Mouse (Mus musculus) CH12.LX (cell line): ENCODE data around the gene Fes. TPM values are rescaled to one million over a fixed set of nuclear protein-coding genes. Genes with fewer than 3 reads are reported as not detected.

Experiments
- DNase-seq: peaks from one replicate; pipeline ENCODE4 v3.0.0-alpha.2; 2013; ENCODE audit errors: extremely low read depth
- H3K27ac ChIP-seq: 2 replicates; pipeline ENCODE4 v1.5.1; 2012; ENCODE audit warnings: low read depth, mild to moderate bottlenecking, control low read depth, moderate library complexity; ENCODE audit not compliant: insufficient read depth
- H3K27me3 ChIP-seq: replicated peaks from 2 replicates; pipeline ENCODE3; 2012; ENCODE audit warnings: inconsistent platforms
- H3K36me3 ChIP-seq, 2 experiments: replicated peaks in 1 of 2; 2 replicates each; pipeline versions ENCODE3 to v1.6.1; 2012; ENCODE audit warnings: inconsistent platforms in 1 of 2, low read length in 1 of 2, mild to moderate bottlenecking in 1 of 2, mixed read lengths in 1 of 2, moderate library complexity in 1 of 2; ENCODE audit not compliant: control insufficient read depth in 1 of 2, insufficient read depth in 1 of 2
- H3K4me1 ChIP-seq, 2 experiments: 2 replicates each; pipeline ENCODE4 v1.6.1; 2012; ENCODE audit warnings: inconsistent platforms in 1 of 2, moderate library complexity in 1 of 2; ENCODE audit not compliant: insufficient read depth in 2 of 2, control insufficient read depth in 1 of 2
- H3K4me2 ChIP-seq: 2 replicates; pipeline ENCODE4 v1.6.1; 2012; ENCODE audit warnings: low read depth, mild to moderate bottlenecking, control low read depth; ENCODE audit not compliant: poor library complexity, insufficient read depth, severe bottlenecking
- H3K4me3 ChIP-seq, 3 experiments: fragments of 150-350 bp in 1 of 3; sonication (generic) in 1 of 3; replicated peaks in 1 of 3; 2 replicates each; pipeline versions ENCODE3 to v1.5.1; 2011 to 2012; ENCODE audit warnings: low read depth in 2 of 3, low read length in 2 of 3, mild to moderate bottlenecking in 2 of 3, moderate library complexity in 2 of 3, control low read depth in 1 of 3, improper control_type of control experiment in 1 of 3, inconsistent platforms in 1 of 3, mixed read lengths in 1 of 3; ENCODE audit not compliant: poor library complexity in 1 of 3
- H3K79me2 ChIP-seq: replicated peaks from 2 replicates; pipeline ENCODE4 v1.6.1; 2012; ENCODE audit warnings: mild to moderate bottlenecking, moderate library complexity; ENCODE audit not compliant: control insufficient read depth, poor library complexity, insufficient read depth, severe bottlenecking; ENCODE audit errors: extremely low read depth
- H3K9ac ChIP-seq: 2 replicates; pipeline ENCODE4 v1.6.1; 2012; ENCODE audit warnings: low read depth, mild to moderate bottlenecking, control low read depth, moderate library complexity; ENCODE audit not compliant: insufficient read depth
- H3K9me3 ChIP-seq: replicated peaks from 2 replicates; pipeline ENCODE3; 2012; ENCODE audit warnings: low read length, inconsistent platforms, mixed read lengths
- EP300 ChIP-seq: IDR thresholded peaks from 2 replicates; pipeline ENCODE4 v1.6.1; 2011; ENCODE audit warnings: low read length, improper control_type of control experiment
- HCFC1 ChIP-seq: IDR thresholded peaks from 2 replicates; pipeline ENCODE4 v1.6.1; 2012; ENCODE audit warnings: low read depth, mild to moderate bottlenecking, inconsistent platforms, low read length, improper control_type of control experiment
- ZC3H11A ChIP-seq: IDR thresholded peaks from 2 replicates; pipeline ENCODE4 v1.6.1; 2012; ENCODE audit warnings: low read depth, mild to moderate bottlenecking, inconsistent platforms, low read length, improper control_type of control experiment
- ZMIZ1 ChIP-seq: IDR thresholded peaks from 2 replicates; pipeline ENCODE4 v1.6.1; 2012; ENCODE audit warnings: low read depth, mild to moderate bottlenecking, inconsistent platforms, low read length, improper control_type of control experiment
- dilution Hi-C: fragments of 300-500 bp; cut with MboI; formaldehyde crosslinking; loops from 2 replicates; pipeline ENCODE4 v1.14.3; 2020; ENCODE audit warnings: low sequenced_read_pairs; ENCODE audit not compliant: extremely low pct_unique_long_range_greater_than_20kb, extremely low pct_ligation_motif_present
- in situ Hi-C: fragments of 300-500 bp; cut with MboI; formaldehyde crosslinking; loops from 3 replicates; pipeline ENCODE4 v1.14.3; 2019; ENCODE audit warnings: low sequenced_read_pairs, low pct_ligation_motif_present, low pct_unique_long_range_greater_than_20kb, mixed read lengths
- polyA plus RNA-seq: library from polyadenylated mRNA; unstranded; fragments of >175 nt; gene quantifications from 2 replicates; pipeline ENCODE4 v1.2.1, GENCODE M21; 2012; ENCODE audit warnings: low read depth; ENCODE audit not compliant: insufficient read length
- total RNA-seq, 2 experiments: library from RNA; depleted of rRNA; stranded (reverse); fragments of 300-350 nt in 1 of 2; fragments of >200 nt in 1 of 2; gene quantifications; 2 replicates each; pipeline ENCODE4 v1.2.3; 2012 to 2014

The Fes gene
- total and polyA plus RNA-seq, 3 experiments = 4.3 to 11.7 (median 9.8) TPM

DNA sequence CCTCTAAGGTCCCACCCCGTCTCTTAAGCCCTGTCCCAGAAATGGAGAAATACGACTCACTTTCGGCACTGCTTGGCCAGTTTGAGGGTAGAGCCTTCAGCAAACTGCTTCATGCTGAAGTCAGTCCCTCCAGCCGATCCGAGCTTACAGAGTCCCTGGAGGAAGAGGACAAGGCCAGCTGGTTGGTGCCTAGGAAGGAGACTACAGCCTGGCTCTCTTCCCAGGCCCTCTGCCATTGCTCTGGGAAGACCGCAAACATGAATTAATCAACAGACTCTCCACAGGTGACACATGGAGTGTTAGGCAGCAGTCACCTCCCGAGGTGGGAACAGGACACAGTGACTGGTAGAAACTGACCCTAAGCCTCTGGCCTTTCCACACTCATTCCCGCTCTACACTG, 57.5 kb downstream of the Fes start:
- dilution Hi-C loops = no loop called here
- in situ Hi-C loops = no loop called here
- TF ChIP-seq EP300 (no peak), ZMIZ1 (no peak), ZC3H11A (no peak), HCFC1 (no peak)
- Histone ChIP-seq H3K27me3 (no peaks in the 10 kb centered on the region), H3K9me3 (peaks cover 15% of the 10 kb centered on the region), H3K36me3 (peaks cover 91 to 96% of the 10 kb centered on the region in 2 experiments), H3K79me2 (no peaks in the 10 kb centered on the region), H3K9ac (no peak overlapping the region), H3K27ac (no peak overlapping the region), H3K4me1 (no peaks in the 10 kb centered on the region), H3K4me3 (no peak overlapping the region), H3K4me2 (no peak overlapping the region)
- no peak for DNase-seq

Other genes with a start within 250 kb of the Fes start
- 8.6 and 9.4 TPM in 2 replicates for gene Sema4b, start 201.1 kb downstream of the Fes start, total RNA-seq (2012; rRNA removed)
- 1.3 and 1.5 TPM in 2 replicates for gene Sema4b, start 201.1 kb downstream of the Fes start, total RNA-seq (2014; rRNA removed)
- 5.2 and 6.7 TPM in 2 replicates for gene Sema4b, start 201.1 kb downstream of the Fes start, polyA plus RNA-seq
- gene Cib1, start 155.1 kb downstream of the Fes start, total RNA-seq (2012; rRNA removed) = 69.6 and 73.1 TPM in 2 replicates
- gene Cib1, start 155.1 kb downstream of the Fes start, total RNA-seq (2014; rRNA removed) = 29.1 and 29.5 TPM in 2 replicates
- gene Cib1, start 155.1 kb downstream of the Fes start, polyA plus RNA-seq = 48.1 and 51.8 TPM in 2 replicates
- 3.6 and 4.2 TPM in 2 replicates for gene Gdpgp1, start 155.1 kb downstream of the Fes start, total RNA-seq (2012; rRNA removed)
- 1.9 and 2.0 TPM in 2 replicates for gene Gdpgp1, start 155.1 kb downstream of the Fes start, total RNA-seq (2014; rRNA removed)
- 2.9 and 3.0 TPM in 2 replicates for gene Gdpgp1, start 155.1 kb downstream of the Fes start, polyA plus RNA-seq
- 0.59 TPM in 2 replicates for gene Ttll13, start 141.6 kb downstream of the Fes start, total RNA-seq (2012; rRNA removed)
- not detected in 2 replicates for gene Ttll13, start 141.6 kb downstream of the Fes start, total RNA-seq (2014; rRNA removed)
- gene Ttll13, start 141.6 kb downstream of the Fes start, polyA plus RNA-seq = 0.55 TPM in 1 of 2 replicates, not detected in the other
- gene Ngrn, start 126.7 kb downstream of the Fes start, total RNA-seq (2012; rRNA removed) = 32.1 and 33.3 TPM in 2 replicates
- 43.2 and 45.6 TPM in 2 replicates for gene Ngrn, start 126.7 kb downstream of the Fes start, total RNA-seq (2014; rRNA removed)
- gene Ngrn, start 126.7 kb downstream of the Fes start, polyA plus RNA-seq = 28.3 and 30.9 TPM in 2 replicates
- 20.6 and 23.2 TPM in 2 replicates for gene Vps33b, start 118.3 kb downstream of the Fes start, total RNA-seq (2012; rRNA removed)
- gene Vps33b, start 118.3 kb downstream of the Fes start, total RNA-seq (2014; rRNA removed) = 15.5 and 15.8 TPM in 2 replicates
- 16.6 and 20.4 TPM in 2 replicates for gene Vps33b, start 118.3 kb downstream of the Fes start, polyA plus RNA-seq
- 52.5 and 64.8 TPM in 2 replicates for gene Prc1, start 93.5 kb downstream of the Fes start, total RNA-seq (2012; rRNA removed)
- gene Prc1, start 93.5 kb downstream of the Fes start, total RNA-seq (2014; rRNA removed) = 83.0 and 84.4 TPM in 2 replicates
- gene Prc1, start 93.5 kb downstream of the Fes start, polyA plus RNA-seq = 75.6 and 80.4 TPM in 2 replicates
- gene Rccd1, start 63.5 kb downstream of the Fes start, total RNA-seq (2012; rRNA removed) = 16.4 and 18.3 TPM in 2 replicates
- gene Rccd1, start 63.5 kb downstream of the Fes start, total RNA-seq (2014; rRNA removed) = 14.1 and 18.5 TPM in 2 replicates
- 17.4 and 21.0 TPM in 2 replicates for gene Rccd1, start 63.5 kb downstream of the Fes start, polyA plus RNA-seq
- 21.8 and 22.6 TPM in 2 replicates for gene Unc45a, start 46.9 kb downstream of the Fes start, total RNA-seq (2012; rRNA removed)
- 7.9 and 13.8 TPM in 2 replicates for gene Unc45a, start 46.9 kb downstream of the Fes start, total RNA-seq (2014; rRNA removed)
- gene Unc45a, start 46.9 kb downstream of the Fes start, polyA plus RNA-seq = 16.8 and 22.2 TPM in 2 replicates
- 9.6 and 12.6 TPM in 2 replicates for gene Hddc3, start 44.8 kb downstream of the Fes start, total RNA-seq (2012; rRNA removed)
- gene Hddc3, start 44.8 kb downstream of the Fes start, total RNA-seq (2014; rRNA removed) = 3.1 and 5.5 TPM in 2 replicates
- gene Hddc3, start 44.8 kb downstream of the Fes start, polyA plus RNA-seq = 2.6 and 4.6 TPM in 2 replicates
- 46.3 and 48.3 TPM in 2 replicates for gene Man2a2, start 16.6 kb downstream of the Fes start, total RNA-seq (2012; rRNA removed)
- 12.5 and 14.3 TPM in 2 replicates for gene Man2a2, start 16.6 kb downstream of the Fes start, total RNA-seq (2014; rRNA removed)
- gene Man2a2, start 16.6 kb downstream of the Fes start, polyA plus RNA-seq = 33.6 and 44.3 TPM in 2 replicates
- gene Furin, start 17.5 kb upstream of the Fes start, total RNA-seq (2012; rRNA removed) = 11.1 and 13.5 TPM in 2 replicates
- 1.1 and 1.5 TPM in 2 replicates for gene Furin, start 17.5 kb upstream of the Fes start, total RNA-seq (2014; rRNA removed)
- 17.0 and 20.9 TPM in 2 replicates for gene Furin, start 17.5 kb upstream of the Fes start, polyA plus RNA-seq
- 24.1 and 25.6 TPM in 2 replicates for gene Blm, start 147.2 kb upstream of the Fes start, total RNA-seq (2012; rRNA removed)
- gene Blm, start 147.2 kb upstream of the Fes start, total RNA-seq (2014; rRNA removed) = 36.4 and 41.4 TPM in 2 replicates
- 56.2 TPM in 2 replicates for gene Blm, start 147.2 kb upstream of the Fes start, polyA plus RNA-seq